Mouse (Mus musculus) heart, postnatal 0 days (tissue): Measurements from ENCODE around the gene Vac14. TPM values are rescaled to one million over a fixed set of nuclear protein-coding genes. Genes with fewer than 3 reads are reported as not detected.

Experiments used
- ATAC-seq: fragments of 200-750 bp; cut with Nextera tagmentation; 2 replicates; pipeline ENCODE4 v1.8.0; 2017; ENCODE audit warnings: low read depth, moderate number of reproducible peaks, moderate library complexity; ENCODE audit not compliant: insufficient read depth
- DNase-seq: peaks from one replicate; pipeline ENCODE4 v3.0.0-alpha.2; 2016; ENCODE audit warnings: low spot score
- H3K27ac ChIP-seq: fragments of 300-500 bp; sonication (generic); 2 replicates; pipeline ENCODE4 v1.5.1; 2014; ENCODE audit warnings: low read depth, mild to moderate bottlenecking
- H3K27me3 ChIP-seq: fragments of 300-500 bp; sonication (generic); 2 replicates; pipeline ENCODE4 v1.6.1; 2014; ENCODE audit warnings: low read length, mixed read lengths; ENCODE audit not compliant: control insufficient read depth, insufficient read depth
- H3K36me3 ChIP-seq: fragments of 300-500 bp; sonication (generic); replicated peaks from 2 replicates; pipeline ENCODE4 v1.6.1; 2014; ENCODE audit warnings: low read length, mixed read lengths; ENCODE audit not compliant: control insufficient read depth, insufficient read depth
- H3K4me1 ChIP-seq: fragments of 300-500 bp; sonication (generic); 2 replicates; pipeline ENCODE4 v1.6.1; 2014; ENCODE audit warnings: antibody characterized with exemption; ENCODE audit not compliant: control insufficient read depth, insufficient read depth
- H3K4me2 ChIP-seq: fragments of 300-500 bp; sonication (generic); 2 replicates; pipeline ENCODE4 v1.6.1; 2014; ENCODE audit warnings: low read depth, mild to moderate bottlenecking, low read length, moderate library complexity
- H3K4me3 ChIP-seq: fragments of 300-500 bp; sonication (generic); 2 replicates; pipeline ENCODE4 v1.5.1; 2014; ENCODE audit warnings: low read depth, low read length
- H3K9ac ChIP-seq: fragments of 300-500 bp; sonication (generic); replicated peaks from 2 replicates; pipeline ENCODE4 v1.6.1; 2014; ENCODE audit warnings: low read depth, low read length, mixed read lengths
- H3K9me3 ChIP-seq: fragments of 300-500 bp; sonication (generic); replicated peaks from 2 replicates; pipeline ENCODE4 v1.6.1; 2016; ENCODE audit warnings: low read length; ENCODE audit not compliant: control insufficient read depth
- CTCF ChIP-seq: IDR thresholded peaks from 2 replicates; pipeline ENCODE4 v1.5.1; 2016; ENCODE audit warnings: antibody characterized with exemption, control low read depth, low read depth
- EP300 ChIP-seq: IDR thresholded peaks from 2 replicates; pipeline ENCODE4 v1.6.1; 2016; ENCODE audit warnings: antibody characterized with exemption, low read depth
- WGBS: fragments of 180-500 bp; shearing (Covaris S2); extraction: QIAGEN DNeasy Blood & Tissue Kit; methylation state at CpG from one replicate; pipeline ENCODE4 v1.1.7; 2014; 5-methylcytosine and 5-hydroxymethylcytosine counted together
- polyA plus RNA-seq: library from polyadenylated mRNA; unstranded; fragments of >200 nt; fragmentation: Nextera tagmentation; extraction: Ambion mirVana; gene quantifications from 2 replicates; pipeline ENCODE4 v1.2.1, GENCODE M21; 2015
- total RNA-seq: library from RNA; depleted of rRNA; stranded (reverse); fragments of >200 nt; gene quantifications from 2 replicates; pipeline ENCODE4 v1.2.3, GENCODE M21; 2014; ENCODE audit warnings: low replicate concordance

Vac14 gene
- total and polyA plus RNA-seq, 2 experiments from 2014 or later: 10.3 to 13.6 TPM

GRCm38 (mm10) chr8:110615730-110616129 is 2.7 kb upstream of the Vac14 start:
- ATAC-seq (no peak), DNase-seq (no peak)
- H3K4me2 ChIP-seq: no peak overlapping the region
- no peaks in the 10 kb centered on the region for H3K9me3 ChIP-seq
- no peak overlapping the region for H3K27ac ChIP-seq
- 54% methylated on average over 3 of the region's 3 CpGs for WGBS
- peaks cover 3% of the 10 kb centered on the region; the same call in 1 of the 2 replicates for H3K27me3 ChIP-seq
- TF ChIP-seq CTCF: no peak
- no peak for TF ChIP-seq EP300
- no peaks in the 10 kb centered on the region for H3K36me3 ChIP-seq
- no peak overlapping the region for H3K9ac ChIP-seq
- H3K4me1 ChIP-seq: peaks cover 16% of the 10 kb centered on the region
- no peak overlapping the region for H3K4me3 ChIP-seq

- no peak for TF ChIP-seq EP300
- TF ChIP-seq CTCF: no peak
Observed at GRCm38 (mm10) chr8:110617801-110618358, 505 bp upstream of the Vac14 start.

GRCm38 (mm10) chr8:110619208-110619574 is 806 bp downstream of the Vac14 start:
- Histone ChIP-seq H3K4me1 (peaks cover 16% of the 10 kb centered on the region), H3K9ac (peak overlapping the region; percentile 74; the same call in 1 of the 2 replicates), H3K27ac (no peak overlapping the region), H3K9me3 (no peaks in the 10 kb centered on the region), H3K27me3 (peaks cover 3% of the 10 kb centered on the region; the same call in 1 of the 2 replicates), H3K36me3 (no peaks in the 10 kb centered on the region), H3K4me2 (peak overlapping the region; percentile 98), H3K4me3 (peak overlapping the region; percentile 90)
- no peak for DNase-seq
- WGBS: 19% methylated on average over 8 of the region's 8 CpGs
- ATAC-seq: no peak
- no peak for TF ChIP-seq EP300
- TF ChIP-seq CTCF: no peak

More at GRCm38 (mm10) chr8:110617801-110618358, 505 bp upstream of the Vac14 start:
- ATAC-seq (no peak), DNase-seq (no peak)
- 23% methylated on average over 14 of the region's 14 CpGs for WGBS
- H3K4me2 ChIP-seq: peak overlapping the region; percentile 98
- H3K9me3 ChIP-seq: no peaks in the 10 kb centered on the region
- no peak overlapping the region for H3K27ac ChIP-seq
- H3K4me1 ChIP-seq: peaks cover 16% of the 10 kb centered on the region
- peak overlapping the region; percentile 74; the same call in 1 of the 2 replicates for H3K9ac ChIP-seq
- peak overlapping the region; percentile 90 for H3K4me3 ChIP-seq
- peaks cover 3% of the 10 kb centered on the region; the same call in 1 of the 2 replicates for H3K27me3 ChIP-seq
- no peaks in the 10 kb centered on the region for H3K36me3 ChIP-seq

GRCm38 (mm10) chr8:110619919-110620318 is 1.5 kb downstream of the Vac14 start:
- peaks cover 16% of the 10 kb centered on the region for H3K4me1 ChIP-seq
- no peaks in the 10 kb centered on the region for H3K9me3 ChIP-seq
- H3K27ac ChIP-seq: no peak overlapping the region
- no peak for TF ChIP-seq CTCF
- TF ChIP-seq EP300: no peak
- no peaks in the 10 kb centered on the region for H3K36me3 ChIP-seq
- peaks cover 3% of the 10 kb centered on the region; the same call in 1 of the 2 replicates for H3K27me3 ChIP-seq
- WGBS: 87% methylated on average over 5 of the region's 5 CpGs
- DNase-seq (no peak), ATAC-seq (no peak)
- no peak overlapping the region for H3K4me3 ChIP-seq
- H3K4me2 ChIP-seq: 0 out of 2 replicates have a peak overlapping the region, but pooled peaks have one; percentile 98
- no peak overlapping the region for H3K9ac ChIP-seq

- no peak overlapping the region for H3K27ac ChIP-seq
- peaks cover 4% of the 10 kb centered on the region; the same call in 1 of the 2 replicates for H3K4me1 ChIP-seq
- H3K27me3 ChIP-seq: no peaks in the 10 kb centered on the region
- no peaks in the 10 kb centered on the region for H3K9me3 ChIP-seq
- WGBS: 77% methylated on average over 4 of the region's 4 CpGs
- H3K36me3 ChIP-seq: no peaks in the 10 kb centered on the region
- ATAC-seq (no peak), DNase-seq (no peak)
- no peak overlapping the region for H3K9ac ChIP-seq
- H3K4me3 ChIP-seq: no peak overlapping the region
- no peak overlapping the region for H3K4me2 ChIP-seq
- no peak for TF ChIP-seq CTCF
- TF ChIP-seq EP300: no peak
Observed at GRCm38 (mm10) chr8:110626431-110626830, 8.0 kb downstream of the Vac14 start.
